Mouse (Mus musculus) E14TG2a.4 (cell line): Measurements from ENCODE around the gene Elf5.

ENCODE experiments used
- CTCF ChIP-seq: conservative IDR thresholded peaks from 2 replicates; pipeline ENCODE4 v1.5.1; 2014; ENCODE audit warnings: low read length
- POU5F1 ChIP-seq: IDR thresholded peaks from 2 replicates; pipeline ENCODE4 v1.6.1; 2014; ENCODE audit warnings: low read length, borderline replicate concordance

- TF ChIP-seq CTCF: no peak
- TF ChIP-seq POU5F1: no peak
Observed at GRCm38 (mm10) chr2:103390086-103390988, 21.2 kb upstream of the Elf5 start.
